Mouse (Mus musculus): ENCODE measurements around the gene Ipo5.
A peak's percentile ranks its signal among the peaks of the same experiment; 100 is the strongest.

The Ipo5 gene

GRCm38 (mm10) chr14:120924044-120924443 lies 13.0 kb downstream of the Ipo5 start:
- DNase-seq (ENCODE audit: inconsistent ontology term): no peak

- peak; percentile 14 for DNase-seq (ENCODE audit: inconsistent ontology term)
These were observed 14.9 kb downstream of the Ipo5 start for GRCm38 (mm10) chr14:120925731-120926585.

GRCm38 (mm10) chr14:120931236-120931635 lies 20.2 kb downstream of the Ipo5 start:
- no peak for DNase-seq (ENCODE audit: inconsistent ontology term)

GRCm38 (mm10) chr14:120933624-120934023 lies 22.6 kb downstream of the Ipo5 start:
- no peak for DNase-seq (ENCODE audit: inconsistent ontology term)

GRCm38 (mm10) chr14:120937102-120937501 lies 26.1 kb downstream of the Ipo5 start:
- no peak for DNase-seq (ENCODE audit: inconsistent ontology term)

GRCm38 (mm10) chr14:120942803-120943202 lies 31.8 kb downstream of the Ipo5 start:
- no peak for DNase-seq (ENCODE audit: inconsistent ontology term)

- DNase-seq (ENCODE audit: inconsistent ontology term): no peak
These were observed 34.1 kb downstream of the Ipo5 start for GRCm38 (mm10) chr14:120945146-120945545.

- peak; percentile 31 for DNase-seq (ENCODE audit: inconsistent ontology term)
These were observed 36.1 kb downstream of the Ipo5 start for GRCm38 (mm10) chr14:120947104-120947503.

- no peak for DNase-seq (ENCODE audit: inconsistent ontology term)
These were observed 38.0 kb downstream of the Ipo5 start for GRCm38 (mm10) chr14:120949002-120949401.

- no peak for DNase-seq (ENCODE audit: inconsistent ontology term)
These were observed 39.0 kb downstream of the Ipo5 start for GRCm38 (mm10) chr14:120950068-120950467.

- DNase-seq (ENCODE audit: inconsistent ontology term): no peak
These were observed 41.4 kb downstream of the Ipo5 start for GRCm38 (mm10) chr14:120952434-120952833.

- DNase-seq (ENCODE audit: inconsistent ontology term): no peak
These were observed 49.5 kb downstream of the Ipo5 start for GRCm38 (mm10) chr14:120960551-120960950.

- DNase-seq (ENCODE audit: inconsistent ontology term): peak; percentile 56
These were observed 50.0 kb downstream of the Ipo5 start for GRCm38 (mm10) chr14:120960991-120961390.

GRCm38 (mm10) chr14:120967072-120967471 lies 56.0 kb downstream of the Ipo5 start:
- no peak for DNase-seq (ENCODE audit: inconsistent ontology term)

- no peak for DNase-seq (ENCODE audit: inconsistent ontology term)
These were observed 57.7 kb downstream of the Ipo5 start for GRCm38 (mm10) chr14:120968723-120969122.

GRCm38 (mm10) chr14:120969673-120970072 lies 58.6 kb downstream of the Ipo5 start:
- no peak for DNase-seq (ENCODE audit: inconsistent ontology term)

GRCm38 (mm10) chr14:120970637-120971036 lies 59.6 kb downstream of the Ipo5 start:
- no peak for DNase-seq (ENCODE audit: inconsistent ontology term)

GRCm38 (mm10) chr14:120971313-120971712 lies 60.3 kb downstream of the Ipo5 start:
- DNase-seq (ENCODE audit: inconsistent ontology term): no peak

GRCm38 (mm10) chr14:120979559-120979958 lies 68.5 kb downstream of the Ipo5 start:
- peak; percentile 25 for DNase-seq (ENCODE audit: inconsistent ontology term)

- DNase-seq (ENCODE audit: inconsistent ontology term): no peak
These were observed 78.1 kb downstream of the Ipo5 start for GRCm38 (mm10) chr14:120989126-120989525.
